Mouse (Mus musculus) cerebellum, postnatal 4 days (tissue): ENCODE measurements around the gene Eml3.

ENCODE experiments used
- DNase-seq, 2 experiments: peaks; one replicate each; pipeline ENCODE4 v3.0.0; 2022; ENCODE audit warnings: low spot score in 2 of 2, mixed read lengths in 1 of 2

Gene Eml3

DNA sequence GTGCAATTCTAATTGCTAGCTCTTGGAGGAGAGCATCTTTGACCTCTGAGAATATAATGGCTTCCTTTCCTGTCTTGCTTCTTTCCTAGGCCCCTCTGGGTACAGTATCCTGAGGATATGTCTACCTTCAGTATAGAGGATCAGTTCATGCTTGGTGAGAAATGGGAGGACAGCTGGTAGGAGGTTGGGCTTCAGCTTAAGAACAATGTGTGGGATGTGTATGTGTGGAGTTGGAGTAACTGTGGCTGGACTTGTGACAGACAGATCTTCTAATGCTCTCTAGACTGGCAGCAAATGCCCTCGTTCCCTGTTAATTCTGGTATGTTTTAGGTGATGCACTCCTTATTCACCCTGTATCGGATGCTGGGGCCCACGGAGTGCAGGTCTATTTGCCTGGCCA, 15.1 kb upstream of the Eml3 start:
- no peak for DNase-seq

DNA sequence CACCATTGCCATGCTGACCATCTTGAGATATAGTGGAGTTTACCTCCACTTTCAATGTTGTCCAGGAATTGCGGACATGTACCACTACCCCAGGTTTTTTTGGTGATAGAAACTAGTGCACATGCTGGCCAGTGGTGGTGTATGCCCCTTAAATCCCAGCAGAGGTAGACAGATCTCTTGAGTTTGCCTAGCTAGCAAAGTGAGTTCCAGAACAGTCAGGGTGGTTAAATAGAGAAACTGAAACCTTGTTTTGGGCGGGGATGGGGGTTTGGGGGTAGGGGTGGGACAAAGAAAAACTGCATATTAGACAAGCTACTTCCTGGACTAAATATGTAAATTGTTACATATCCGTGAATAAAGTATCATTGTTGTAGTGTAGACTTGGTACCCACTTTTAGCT, 10.4 kb upstream of the Eml3 start:
- no peak for DNase-seq

DNA sequence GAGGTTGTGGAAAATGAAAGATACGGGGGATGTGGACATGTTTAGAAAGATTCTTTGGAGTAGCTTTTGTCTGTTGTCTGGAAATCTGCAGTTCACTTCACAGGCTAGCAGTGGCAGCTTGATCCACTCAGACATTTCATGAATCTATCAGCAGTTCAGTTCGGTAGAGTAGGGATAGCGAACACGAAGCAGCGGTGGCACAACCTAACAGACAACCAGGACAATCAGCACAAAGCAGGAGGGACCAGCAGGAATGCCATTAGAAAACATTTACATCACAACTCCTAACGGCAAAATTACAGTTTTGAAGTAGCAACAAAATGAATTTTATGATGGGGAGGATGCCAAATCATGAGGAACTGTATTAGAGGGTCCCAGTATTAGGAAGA, 9.7 kb upstream of the Eml3 start:
- DNase-seq = no peak

DNA sequence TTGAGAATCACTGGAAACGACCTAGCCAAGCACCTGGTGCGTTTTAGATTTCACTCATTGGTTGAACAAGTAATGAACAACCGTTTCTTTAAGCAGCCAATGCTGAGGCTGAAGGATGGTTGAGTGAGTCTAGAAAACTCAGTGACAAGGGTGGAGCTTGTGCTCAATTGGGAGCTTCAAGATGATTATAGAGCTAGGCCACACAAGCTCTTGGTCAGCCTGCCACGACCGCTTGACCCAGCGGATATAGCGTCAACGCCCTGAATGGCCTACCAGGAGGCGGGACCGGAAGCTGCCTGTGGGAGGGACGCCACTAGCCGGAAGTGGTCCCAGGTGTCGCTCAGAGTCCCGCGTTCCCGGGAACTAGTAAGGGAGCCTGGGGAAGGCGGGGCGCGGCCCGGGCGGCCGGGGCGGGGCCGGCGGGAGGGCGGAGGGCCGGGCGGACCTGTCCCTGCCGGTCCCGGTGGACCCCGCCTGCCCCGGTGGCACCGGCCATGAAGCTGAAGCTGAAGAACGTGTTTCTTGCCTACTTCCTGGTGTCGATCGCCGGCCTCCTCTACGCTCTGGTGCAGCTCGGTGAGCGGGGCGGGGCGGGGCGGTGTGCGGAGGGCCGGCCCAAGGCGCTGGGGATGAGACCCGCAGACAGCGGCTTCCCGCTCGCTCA, 9.1 kb upstream of the Eml3 start, which contains the start of gene B3gat3:
B3gat3 (plus strand) TSS at position 302 of the 664 bp plus-strand sequence.
- peak; percentile 77 to 89 for DNase-seq

DNA sequence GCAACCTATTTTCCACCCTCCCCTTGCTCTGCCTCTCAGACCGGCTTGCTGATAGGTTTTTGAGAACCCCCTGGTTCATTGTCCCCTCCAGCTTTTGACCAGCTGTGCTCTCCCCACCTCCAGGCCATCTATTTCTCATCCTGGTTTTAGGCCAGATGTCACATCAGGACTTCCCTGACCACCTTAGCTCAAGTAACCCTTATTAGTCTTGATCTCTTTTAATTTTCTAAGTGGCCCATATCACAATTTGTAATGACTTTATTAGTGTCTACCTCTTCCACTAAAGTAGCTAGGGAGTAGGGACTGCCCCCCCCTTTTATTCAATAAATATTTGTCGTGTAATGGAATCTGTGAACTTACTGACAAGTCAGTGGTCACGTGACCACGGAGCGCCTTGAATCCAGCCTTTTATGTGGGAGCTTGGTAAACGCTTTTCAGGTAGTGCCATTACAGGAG, 8.5 kb upstream of the Eml3 start:
- DNase-seq = no peak

DNA sequence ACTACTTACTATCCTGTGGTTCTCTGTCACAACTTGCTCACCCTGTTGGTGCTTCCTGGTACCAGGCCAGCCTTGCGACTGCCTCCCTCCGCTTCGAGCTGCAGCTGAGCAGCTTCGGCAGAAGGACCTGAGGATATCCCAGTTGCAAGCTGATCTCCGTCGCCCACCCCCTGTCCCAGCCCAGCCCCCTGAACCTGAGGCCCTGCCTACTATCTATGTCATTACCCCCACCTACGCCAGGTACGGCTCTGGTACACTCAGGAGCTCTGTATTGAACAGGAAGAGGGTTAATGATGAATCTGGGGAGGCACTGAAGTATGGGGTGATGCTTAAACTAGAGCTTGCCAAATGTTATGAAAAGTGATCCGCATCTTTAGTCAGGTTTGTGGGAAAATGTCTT, 7.6 kb upstream of the Eml3 start:
- DNase-seq = no peak

DNA sequence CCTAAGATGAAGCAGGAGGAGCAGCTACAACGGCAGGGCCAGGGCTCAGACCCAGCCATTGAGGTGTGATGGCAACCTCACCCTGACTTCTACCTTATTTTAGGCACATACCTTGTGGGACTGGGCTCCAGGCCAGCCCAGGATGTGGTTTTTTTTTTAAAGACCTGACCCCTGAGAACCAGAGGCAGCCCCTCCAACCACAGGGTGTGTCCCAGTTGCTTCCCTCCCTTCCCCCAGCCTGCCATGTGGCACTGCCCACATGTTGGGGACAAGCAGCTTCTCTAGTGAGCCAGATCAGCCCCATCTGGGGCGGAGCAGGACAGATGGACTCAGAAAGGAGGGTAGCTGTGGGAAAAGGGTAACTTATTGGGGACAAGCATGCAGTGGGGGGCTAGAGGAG, 2.6 kb upstream of the Eml3 start:
- no peak for DNase-seq

DNA sequence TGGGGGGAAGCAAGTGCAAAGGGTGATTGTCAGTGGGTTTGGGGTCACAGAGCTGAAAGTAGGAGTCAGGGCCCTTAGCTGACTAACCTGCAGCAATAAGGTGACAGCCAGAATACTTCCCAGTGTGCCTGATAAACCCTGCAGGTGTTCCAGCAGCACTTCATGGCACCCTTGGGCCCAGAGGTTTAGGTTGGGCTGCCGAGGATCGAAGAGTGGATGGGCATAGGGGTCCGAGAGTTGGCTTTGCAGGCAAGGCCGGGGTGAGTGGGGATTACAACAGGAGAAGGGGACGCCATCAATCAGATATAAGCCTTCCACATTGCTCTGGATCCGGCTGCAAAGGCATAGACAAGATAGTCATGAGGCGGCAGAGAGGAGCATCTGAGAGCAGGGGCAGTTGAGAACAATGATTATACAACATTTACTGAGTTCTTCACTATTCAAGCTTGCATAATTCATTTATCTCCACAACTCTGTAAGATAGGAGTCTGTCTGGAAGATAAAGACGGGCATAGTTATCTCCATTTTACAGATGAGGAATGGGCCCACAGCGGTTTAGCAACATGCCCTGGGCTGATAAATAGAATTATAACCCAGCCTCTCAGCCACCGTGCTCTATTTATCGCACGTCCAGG, 1.3 kb upstream of the Eml3 start:
- no peak for DNase-seq

DNA sequence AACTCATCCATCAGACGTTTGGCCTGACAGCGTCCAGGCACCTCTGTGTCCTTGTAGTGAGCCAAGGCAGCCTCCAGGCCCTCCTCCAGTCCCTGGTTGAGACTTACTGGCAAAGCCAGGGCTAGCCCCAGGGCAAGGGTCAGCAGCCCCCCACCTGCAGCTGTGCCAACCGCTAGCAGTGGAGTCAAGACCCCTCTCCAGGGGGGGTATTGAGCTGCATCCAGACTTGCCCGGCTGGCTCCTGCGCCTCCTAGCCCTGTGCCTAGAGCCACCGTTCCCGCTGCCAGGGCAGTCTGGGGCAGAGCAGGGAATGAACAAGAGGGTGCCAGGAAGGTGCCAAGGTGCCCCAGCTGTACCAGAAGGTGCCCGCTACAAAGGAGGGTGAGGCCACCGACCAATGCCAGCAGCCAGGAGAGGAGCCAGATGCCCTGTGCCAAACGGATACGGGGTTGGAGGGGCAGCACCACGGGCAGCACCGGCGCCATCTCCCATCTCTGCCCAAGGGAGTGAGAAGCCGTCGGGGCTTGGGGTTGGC, 596 bp upstream of the Eml3 start:
- DNase-seq = no peak

DNA sequence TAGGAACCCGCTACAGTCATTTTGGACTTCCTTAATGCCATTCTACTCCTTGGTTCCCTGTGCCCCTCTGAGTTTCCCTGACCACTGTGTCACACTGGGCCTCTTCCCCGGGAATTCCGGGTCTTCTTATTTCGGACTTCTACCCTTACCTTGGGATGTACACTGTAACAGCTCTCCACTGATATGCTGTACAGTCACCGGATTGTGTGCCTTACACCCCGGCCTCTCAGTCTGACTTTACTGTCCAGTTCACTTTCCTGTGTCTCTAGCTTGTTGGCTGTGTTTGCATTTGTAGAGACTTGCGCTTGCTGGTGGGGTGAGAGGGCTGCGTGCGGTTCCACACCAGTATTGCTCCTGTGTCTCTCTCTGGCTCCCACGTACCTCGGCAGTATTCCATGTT, 765 bp downstream of the Eml3 start:
- DNase-seq = no peak

DNA sequence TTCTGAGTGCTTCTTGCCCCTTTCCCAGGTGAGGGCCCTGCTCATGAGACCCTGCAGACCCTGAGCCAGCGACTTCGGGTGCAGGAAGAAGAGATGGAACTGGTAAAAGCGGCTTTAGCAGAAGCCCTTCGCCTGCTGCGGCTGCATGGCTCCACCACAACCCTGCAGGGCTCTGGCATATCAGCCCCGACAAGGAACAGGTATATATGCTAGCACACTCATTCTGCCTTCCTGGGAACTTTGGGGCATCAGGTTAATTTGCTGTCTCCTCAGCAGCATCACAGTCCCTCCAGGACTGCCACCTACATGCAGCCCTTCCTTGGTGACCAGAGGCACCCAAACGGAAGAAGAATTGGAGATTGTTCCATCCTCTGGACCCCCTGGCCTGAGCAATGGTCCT, 1.4 kb downstream of the Eml3 start:
- DNase-seq = no peak

DNA sequence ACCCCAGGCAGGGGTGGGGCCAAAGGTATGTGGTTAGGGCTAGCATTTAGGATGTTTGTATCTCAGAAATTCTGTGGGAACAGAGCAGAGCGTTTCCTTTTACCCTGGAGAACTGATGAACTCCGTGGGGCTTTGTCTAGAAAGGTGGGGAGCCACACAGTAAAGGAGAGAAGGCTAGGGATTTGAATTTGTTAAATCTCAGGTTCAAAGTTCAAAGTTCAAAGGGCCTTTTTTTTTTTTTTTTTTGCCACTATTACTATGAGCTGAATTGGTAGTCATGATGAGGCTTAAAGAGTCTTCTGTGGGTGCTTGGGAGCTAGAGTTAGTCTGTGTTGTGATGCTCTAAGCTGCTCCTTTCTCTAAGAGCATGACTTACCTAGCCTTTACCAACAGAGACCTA, 7.4 kb downstream of the Eml3 start:
- no peak for DNase-seq

DNA sequence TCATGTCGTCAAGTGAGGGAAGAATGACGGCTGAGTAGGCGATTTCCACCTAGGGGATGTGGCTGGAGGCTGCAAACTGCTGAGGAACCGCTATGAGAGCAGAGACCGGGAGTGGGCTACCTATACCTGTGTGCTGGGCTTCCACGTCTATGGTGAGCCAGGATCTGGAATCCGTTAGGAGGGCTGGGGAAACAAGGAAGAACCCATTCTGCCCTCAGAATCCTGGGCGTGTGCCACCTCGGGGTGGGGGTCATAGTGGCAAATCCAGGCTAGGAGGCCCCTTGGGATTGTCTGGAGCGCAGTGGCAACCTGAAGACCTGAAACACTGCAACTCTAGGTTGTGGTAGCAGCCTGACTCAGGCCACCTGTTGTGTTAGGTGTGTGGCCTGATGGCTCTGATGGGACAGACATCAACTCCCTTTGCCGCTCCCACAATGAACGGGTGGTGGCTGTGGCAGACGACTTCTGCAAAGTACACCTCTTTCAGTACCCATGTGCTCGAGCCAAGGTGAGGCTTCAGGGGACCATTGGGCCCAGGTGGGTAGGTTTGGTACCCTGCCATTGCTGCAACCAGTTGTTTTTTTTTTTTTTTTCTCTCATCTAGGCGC, 11.3 kb downstream of the Eml3 start:
- no peak for DNase-seq

DNA sequence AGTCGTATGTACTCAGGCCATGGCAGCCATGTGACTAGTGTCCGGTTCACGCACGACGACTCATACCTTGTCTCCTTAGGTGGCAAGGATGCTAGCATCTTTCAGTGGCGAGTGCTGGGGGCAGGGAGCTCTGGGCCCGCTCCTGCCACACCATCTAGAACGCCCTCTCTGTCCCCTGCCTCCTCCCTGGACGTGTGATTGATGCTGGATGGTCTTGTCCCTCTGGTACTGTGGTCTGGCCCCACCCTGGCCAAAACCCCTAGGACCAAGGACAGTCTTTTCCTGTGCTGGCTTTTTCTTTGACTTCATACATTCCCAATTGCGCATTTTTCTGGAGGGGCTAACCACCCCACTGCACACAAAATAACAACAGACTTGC, 11.8 kb downstream of the Eml3 start:
- no peak for DNase-seq

DNA sequence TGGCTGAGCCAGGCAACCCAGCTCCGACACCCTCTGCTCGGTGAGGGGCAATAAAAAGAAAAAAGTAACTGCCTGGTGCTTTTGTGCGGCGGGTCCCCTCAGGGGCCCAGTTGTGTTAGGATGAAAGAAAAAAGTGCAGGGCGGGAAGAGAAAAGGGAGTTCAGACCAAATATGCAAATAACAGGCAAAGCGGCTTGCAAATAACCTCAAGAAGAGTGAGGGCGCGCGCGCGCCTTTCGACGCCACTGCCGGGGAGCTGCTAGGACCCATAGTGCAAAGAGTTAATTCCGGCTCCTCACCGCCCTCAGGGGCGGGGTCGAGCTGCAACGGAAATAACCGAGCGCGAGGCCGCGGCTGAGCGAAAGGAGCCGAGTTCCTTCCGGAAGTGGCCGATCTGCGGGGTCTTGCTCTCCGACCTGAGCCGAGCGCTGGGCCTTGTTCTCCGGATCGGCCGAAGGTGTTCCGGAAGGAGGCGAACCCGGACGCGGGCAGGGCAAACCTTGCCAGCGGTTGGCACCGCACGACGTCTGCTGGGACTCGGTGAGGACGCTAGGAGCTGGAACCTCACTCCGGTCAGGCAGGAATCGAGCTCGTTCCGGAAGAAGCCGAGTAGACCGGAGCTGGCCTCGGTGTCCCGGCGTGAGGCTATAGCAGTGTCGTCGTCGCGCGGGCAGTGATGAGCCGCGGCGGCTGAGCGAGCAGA, 12.3 kb downstream of the Eml3 start, which contains the start of gene Mta2:
Mta2 (plus strand) TSS at position 361 of the 703 bp plus-strand sequence.
- DNase-seq = peak; percentile 97 to 99

DNA sequence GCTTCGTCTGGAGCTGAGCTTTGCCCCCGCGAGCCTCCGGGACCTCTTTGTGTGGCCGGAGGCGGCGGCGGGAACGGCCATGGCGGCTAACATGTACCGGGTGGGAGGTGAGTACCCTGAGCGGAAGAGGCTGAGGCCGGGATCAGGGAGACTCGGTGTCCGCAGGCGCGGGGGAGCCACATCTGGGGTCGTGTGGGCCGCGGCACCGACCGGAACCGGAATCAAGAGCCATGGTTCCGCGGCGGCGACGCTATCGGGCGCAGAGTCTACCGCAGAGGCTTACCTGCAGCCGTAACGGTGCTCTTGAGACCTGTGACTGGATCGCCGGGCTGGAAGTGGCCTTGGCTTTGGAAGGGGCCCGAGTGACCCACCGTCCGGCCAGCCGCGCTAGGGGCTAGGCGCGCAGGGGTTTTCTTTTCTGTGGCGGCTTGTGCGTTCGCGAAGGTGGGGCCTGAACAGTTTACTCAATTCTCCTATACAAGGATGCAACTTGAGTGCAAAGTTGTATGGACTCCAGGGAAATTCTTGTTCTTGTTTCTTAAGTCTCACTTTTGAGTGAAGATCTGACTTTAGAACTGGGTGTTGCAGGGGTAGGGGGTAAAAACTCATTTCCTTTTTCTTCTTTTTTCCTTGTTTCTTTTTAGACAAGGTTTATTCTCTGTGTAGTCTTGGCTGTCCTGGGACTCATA, 13.1 kb downstream of the Eml3 start:
- DNase-seq = peak in 1 of 2 experiments; percentile 42

DNA sequence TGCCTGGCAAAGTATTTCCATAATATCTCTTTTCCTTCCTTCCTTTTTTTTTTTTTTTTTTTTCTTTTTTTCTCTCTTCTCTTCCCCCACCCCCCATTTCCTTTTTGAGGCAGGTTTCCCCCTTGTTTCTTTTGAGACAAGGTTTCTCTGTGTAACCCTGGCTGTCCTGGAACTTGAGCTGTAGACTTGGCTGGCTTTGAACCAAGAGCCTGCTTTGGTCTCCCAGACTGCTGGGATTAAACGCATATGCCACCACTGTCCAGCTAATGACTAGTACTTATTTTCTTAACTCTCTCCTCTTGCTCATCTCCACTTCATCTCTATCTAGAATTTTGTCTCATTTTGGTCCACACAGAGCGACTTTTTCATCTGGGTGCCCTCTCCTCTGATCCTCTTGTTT, 13.7 kb downstream of the Eml3 start:
- DNase-seq = no peak

DNA sequence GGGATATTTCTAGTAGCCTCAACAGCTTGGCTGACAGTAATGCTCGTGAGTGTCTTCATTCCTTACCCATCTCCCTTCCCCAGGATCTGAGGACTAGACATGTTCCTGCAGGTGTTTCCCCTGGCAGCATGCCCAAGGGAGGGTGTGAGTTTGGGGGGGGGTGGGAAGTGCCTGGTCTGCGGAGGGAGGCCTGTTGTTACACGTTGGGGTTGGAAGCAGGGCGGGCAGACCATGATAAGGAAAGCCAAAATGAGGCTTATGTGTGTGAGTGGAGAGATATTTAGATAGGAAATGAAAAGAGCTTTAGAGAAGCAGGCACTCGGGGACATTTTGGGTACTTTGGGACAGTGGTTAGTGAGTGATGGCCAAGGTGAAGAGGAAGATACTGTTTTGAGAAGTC, 14.7 kb downstream of the Eml3 start:
- no peak for DNase-seq

DNA sequence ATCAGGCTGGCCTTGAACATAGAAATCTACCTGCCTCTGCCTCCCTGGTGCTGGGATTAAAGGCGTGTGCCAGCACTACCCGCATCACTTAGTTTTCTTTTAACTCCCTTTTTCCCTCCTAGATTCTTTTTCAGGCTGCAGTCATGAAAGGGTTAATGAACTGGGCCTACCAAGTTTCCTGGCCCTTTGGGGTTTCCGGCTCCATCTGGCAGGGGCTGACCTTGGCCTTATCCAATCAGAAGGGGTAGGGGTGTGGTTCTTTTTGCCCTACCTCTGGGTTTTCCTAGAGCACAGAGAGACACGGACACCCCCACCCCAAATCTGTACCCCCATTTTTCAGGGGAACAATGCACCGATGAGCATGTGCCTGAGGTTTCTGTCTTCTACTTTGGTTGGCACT, 15.4 kb downstream of the Eml3 start:
- DNase-seq = peak in 1 of 2 experiments; percentile 72

DNA sequence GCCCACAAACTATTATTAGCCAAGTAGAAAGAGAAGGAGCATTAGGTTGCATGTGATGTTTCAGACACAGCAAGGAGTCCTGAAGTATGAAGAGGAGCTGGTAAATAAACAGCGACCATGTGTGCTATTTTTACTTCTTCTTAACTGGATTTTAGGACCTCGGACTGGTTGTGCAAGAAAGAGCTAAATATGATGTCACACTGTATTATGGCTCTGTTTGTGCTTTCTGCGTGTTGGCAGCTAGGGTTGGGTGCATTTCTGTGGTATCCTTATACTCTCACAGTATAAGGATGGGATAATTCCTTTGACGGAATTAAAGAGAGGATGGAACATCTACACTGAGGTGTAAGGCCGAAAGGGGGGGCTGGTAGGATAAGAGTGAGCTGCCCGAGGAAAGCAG, 15.9 kb downstream of the Eml3 start:
- no peak for DNase-seq

DNA sequence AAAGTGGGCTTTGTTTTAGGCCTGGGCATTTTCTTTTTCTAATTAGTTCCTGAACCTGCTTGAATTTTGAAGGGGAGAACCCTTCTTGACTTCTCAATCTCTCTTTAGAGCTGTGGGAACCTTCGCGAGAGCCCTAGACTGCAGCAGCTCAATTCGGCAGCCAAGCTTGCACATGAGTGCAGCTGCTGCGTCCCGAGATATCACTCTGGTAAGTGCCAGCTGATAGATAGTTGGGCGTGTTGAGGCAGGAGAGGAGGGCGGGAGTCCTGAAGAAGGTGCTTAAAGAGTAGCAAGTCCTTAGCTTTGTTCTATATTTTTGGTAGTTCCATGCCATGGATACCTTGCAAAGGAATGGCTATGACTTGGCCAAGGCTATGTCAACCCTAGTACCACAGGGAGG, 17.6 kb downstream of the Eml3 start:
- no peak for DNase-seq

DNA sequence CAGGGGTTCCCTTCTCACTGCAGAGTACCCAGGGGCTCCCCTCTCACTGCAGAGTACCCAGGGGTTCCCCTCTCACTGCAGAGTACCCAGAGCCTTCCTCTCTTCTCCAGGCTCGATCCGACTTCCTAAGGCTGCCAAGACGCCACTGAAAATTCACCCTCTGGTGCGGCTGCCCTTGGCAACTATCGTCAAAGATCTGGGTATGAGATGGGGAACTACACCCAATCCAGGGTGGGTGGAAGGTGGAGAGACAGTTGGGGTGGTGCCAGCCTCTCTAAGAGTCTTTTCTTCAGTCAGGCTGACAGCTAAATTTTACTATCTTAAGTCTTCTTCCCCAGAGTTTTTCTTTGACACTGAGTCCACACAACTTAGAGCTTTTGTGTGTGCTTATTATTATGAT, 20.8 kb downstream of the Eml3 start:
- no peak for DNase-seq
